Mouse (Mus musculus) bone marrow macrophage, adult 2 months (primary cell): ENCODE measurements around the gene Mycbpap. TPM values are rescaled to one million over a fixed set of nuclear protein-coding genes. Genes with fewer than 3 reads are reported as not detected.

Source experiments
- H3K27ac ChIP-seq: 2 replicates; pipeline ENCODE4 v1.5.1; 2012; ENCODE audit warnings: low read depth, low read length; ENCODE audit not compliant: insufficient read depth
- H3K4me1 ChIP-seq: 2 replicates; pipeline ENCODE4 v1.6.1; 2012; ENCODE audit warnings: low read length; ENCODE audit not compliant: control insufficient read depth, insufficient read depth
- H3K4me3 ChIP-seq: 2 replicates; pipeline ENCODE4 v1.5.1; 2012; ENCODE audit warnings: mild to moderate bottlenecking, low read length, moderate library complexity; ENCODE audit not compliant: insufficient read depth
- CTCF ChIP-seq: IDR thresholded peaks from 2 replicates; pipeline ENCODE4 v1.5.1; 2012; ENCODE audit warnings: low read depth, mild to moderate bottlenecking, low read length, moderate library complexity
- POLR2A ChIP-seq: IDR thresholded peaks from 2 replicates; pipeline ENCODE4 v1.6.1; 2012; ENCODE audit warnings: mild to moderate bottlenecking, low read depth, low read length, borderline replicate concordance
- polyA plus RNA-seq: library from polyadenylated mRNA; stranded (reverse); fragments of >200 nt; gene quantifications from 2 replicates; pipeline ENCODE4 v1.2.4, GENCODE M21; 2012; ENCODE audit not compliant: missing spikeins, insufficient read depth, insufficient read length

Mycbpap gene
- polyA plus RNA-seq, 1 experiment: 0.50 TPM

DNA sequence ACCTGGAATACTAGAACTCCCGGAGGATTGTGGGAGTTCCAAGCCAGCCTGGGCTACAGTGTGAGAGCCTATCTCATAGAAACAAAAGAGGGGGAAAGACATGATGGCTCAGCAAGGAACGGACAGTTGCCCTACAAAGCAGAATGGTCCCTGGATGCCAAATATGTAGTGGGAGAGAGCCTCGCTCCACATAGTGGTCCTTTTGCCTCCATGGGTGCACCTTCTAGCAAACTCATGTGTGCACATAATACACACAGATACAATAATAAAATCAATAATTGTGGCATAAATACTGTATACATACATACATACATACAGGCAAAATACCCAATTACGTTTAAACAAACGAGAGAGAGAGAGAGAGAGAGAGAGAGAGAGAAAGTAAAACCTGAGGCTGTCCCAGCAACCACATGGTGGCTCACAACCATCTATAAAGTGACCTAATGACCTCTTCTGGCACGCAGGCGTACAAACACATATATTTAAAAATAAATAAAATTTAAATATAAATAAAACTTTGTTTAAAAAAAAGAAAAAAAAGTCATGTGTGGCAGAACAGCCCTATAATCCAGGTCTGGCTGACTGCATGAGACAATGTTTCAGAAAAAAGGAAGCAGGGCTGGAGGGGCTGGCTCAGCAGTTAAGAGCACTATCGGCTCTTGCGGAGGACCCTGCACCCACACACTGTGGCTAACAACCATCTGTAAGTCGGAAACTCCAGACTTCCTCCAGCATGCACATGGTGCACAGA lies 28.3 kb upstream of the Mycbpap start:
- TF ChIP-seq POLR2A: no peak
- no peak for TF ChIP-seq CTCF
- peaks cover 15% of the 10 kb centered on the region for H3K4me1 ChIP-seq
- H3K27ac ChIP-seq: peak overlapping the region; percentile 59
- H3K4me3 ChIP-seq: no peak overlapping the region

DNA sequence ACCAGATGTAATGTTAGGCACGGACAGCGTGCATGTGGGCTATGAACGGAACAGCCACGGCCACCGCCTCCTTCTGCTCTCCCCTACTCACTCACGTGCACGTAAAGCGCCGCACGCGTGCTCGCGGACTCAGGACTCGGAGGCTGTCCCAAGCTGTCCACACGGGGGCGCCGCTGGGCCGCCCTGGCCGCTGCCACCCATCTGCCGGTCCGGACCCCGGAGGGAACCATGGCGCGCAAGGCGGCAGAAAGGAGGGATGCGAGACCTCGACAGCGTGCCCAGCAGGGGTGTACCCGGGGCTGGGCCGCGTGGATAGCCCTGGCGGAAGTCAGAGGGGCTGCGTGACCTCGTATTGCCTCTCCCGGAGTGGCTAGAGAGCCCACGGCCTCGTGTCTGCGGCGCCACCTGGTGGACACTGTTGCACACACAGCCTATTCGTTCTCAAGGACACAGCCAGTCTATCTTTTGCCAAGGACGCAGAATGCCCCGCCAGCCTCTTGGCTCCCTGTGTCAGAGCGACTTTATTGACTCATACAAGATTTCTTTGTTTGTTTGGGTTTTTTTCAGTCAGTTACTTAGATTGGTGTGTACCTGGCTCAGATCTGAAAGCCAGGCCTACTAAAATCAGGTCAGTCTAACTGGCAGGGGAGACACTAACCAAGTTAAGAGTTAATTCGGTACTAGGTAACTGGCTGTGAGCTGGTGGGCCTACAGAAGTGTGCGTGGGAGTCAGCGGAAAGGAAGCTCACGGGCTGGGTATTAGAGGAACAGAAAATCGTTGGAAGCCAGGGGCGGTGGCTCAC lies 27.5 kb upstream of the Mycbpap start, which contains the start of gene Rsad1:
TSS of gene Rsad1 (minus strand) at position 368 of the 803 bp plus-strand sequence.
- Histone ChIP-seq H3K27ac (peak within 1 kb of the TSS; percentile 72), H3K4me1 (peaks cover 15% of the 10 kb centered on the region), H3K4me3 (peak within 1 kb of the TSS; percentile 75)
- TF ChIP-seq POLR2A (no peak), CTCF (peak; percentile 87)

DNA sequence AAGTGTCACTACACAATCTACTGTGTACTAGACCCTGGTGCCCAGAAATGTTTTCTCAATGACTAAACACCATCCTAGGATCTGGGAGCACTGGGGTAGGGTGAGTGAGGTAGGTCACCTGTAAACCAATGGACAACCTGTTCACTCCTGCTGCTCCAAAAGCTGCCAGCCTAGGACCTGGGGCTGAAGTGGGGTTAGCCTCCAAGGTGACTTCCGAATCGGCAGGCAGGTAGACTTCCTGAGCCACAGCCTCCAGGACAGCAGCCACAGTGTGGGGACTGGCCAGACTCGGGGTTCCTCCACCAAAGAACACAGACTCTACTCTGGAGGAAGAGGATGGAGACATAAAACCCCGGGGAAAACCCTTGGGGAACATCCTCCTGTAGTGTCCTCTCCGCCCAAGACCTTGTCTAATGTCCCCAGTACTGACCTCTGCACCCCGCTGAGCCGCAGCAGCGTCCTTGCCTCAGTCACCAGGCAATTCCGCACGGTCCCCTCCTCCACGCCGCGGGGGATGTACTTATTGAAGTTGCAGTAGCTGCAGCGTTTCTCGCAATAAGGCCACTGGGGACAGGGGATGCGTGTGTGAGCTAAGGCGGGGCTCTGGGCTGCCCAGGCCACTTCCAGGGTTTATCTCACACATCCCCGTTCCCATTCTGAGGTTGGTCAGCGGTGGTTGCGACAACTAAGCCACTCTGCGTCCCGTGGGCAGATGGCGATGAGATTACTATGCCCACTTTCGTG lies 26.7 kb upstream of the Mycbpap start:
- peaks cover 19% of the 10 kb centered on the region for H3K4me1 ChIP-seq
- H3K4me3 ChIP-seq: peak overlapping the region; percentile 75
- H3K27ac ChIP-seq: peak overlapping the region; percentile 72
- TF ChIP-seq POLR2A (no peak), CTCF (no peak)

DNA sequence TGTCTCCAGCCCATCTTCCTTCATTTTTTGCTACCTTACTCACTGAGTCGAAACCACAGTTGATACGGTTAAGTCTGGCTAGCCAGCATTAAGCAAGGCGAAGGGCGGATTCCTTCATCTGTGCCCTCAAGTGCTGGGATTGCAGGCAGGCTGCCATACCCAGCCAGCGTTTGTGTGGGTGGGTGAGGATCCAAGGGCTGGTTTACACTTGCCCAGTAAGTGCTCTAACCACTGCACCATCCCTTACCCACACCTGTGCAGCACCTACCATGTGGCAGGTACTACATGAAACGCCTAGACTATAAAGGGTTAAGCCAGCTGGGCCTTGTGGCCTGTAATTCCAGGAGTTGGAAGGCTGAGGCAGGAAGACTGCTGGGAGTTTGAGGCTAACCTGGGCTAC lies 25.7 kb upstream of the Mycbpap start:
- H3K4me3 ChIP-seq: no peak overlapping the region
- no peak overlapping the region for H3K27ac ChIP-seq
- H3K4me1 ChIP-seq: peaks cover 19% of the 10 kb centered on the region
- TF ChIP-seq POLR2A (no peak), CTCF (no peak)

DNA sequence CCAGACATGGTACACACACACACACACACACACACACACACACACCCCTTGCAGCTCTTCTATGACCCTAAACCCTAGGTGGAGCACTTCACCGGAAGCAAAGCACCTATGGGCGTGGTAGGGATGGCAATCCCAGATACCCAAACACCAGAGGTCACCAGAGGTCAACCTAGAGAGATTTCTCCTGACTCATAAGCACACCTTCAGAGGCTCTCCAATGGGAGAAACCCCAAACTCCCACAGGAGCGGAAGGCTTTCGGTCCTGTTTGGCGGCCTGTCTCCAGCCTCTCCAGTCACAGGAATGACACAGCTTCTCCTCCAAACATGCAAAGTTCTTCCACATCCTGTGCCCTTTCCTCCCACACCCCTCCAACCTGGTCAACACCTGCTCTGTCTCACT lies 24.8 kb upstream of the Mycbpap start:
- no peak for TF ChIP-seq CTCF
- no peak for TF ChIP-seq POLR2A

DNA sequence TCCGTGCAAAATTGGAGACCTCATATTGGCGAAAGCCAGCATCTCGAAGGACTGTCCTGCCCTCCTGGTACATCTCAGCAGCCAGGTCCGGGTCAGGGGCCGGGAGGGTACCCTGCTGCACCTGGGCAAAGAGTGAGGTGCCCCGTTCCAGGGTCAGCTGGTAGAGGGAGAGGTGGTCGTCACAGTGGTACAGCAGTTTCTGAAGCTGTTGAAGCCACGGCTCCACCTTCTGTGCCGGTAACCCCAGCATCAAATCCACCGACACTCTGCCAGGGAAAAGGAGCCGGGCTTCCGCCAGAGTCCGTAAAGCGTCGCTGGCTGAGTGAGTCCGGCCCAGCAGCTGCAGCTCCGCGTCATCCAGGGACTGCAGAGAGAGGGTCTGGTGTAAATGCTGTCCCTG lies 22.9 kb upstream of the Mycbpap start:
- TF ChIP-seq CTCF (no peak), POLR2A (no peak)
- Histone ChIP-seq H3K4me3 (no peak overlapping the region), H3K27ac (no peak overlapping the region), H3K4me1 (peaks cover 9% of the 10 kb centered on the region)

More for the DNA sequence above, 24.8 kb upstream of the Mycbpap start:
- H3K27ac ChIP-seq: no peak overlapping the region
- H3K4me3 ChIP-seq: no peak overlapping the region
- peaks cover 19% of the 10 kb centered on the region for H3K4me1 ChIP-seq

DNA sequence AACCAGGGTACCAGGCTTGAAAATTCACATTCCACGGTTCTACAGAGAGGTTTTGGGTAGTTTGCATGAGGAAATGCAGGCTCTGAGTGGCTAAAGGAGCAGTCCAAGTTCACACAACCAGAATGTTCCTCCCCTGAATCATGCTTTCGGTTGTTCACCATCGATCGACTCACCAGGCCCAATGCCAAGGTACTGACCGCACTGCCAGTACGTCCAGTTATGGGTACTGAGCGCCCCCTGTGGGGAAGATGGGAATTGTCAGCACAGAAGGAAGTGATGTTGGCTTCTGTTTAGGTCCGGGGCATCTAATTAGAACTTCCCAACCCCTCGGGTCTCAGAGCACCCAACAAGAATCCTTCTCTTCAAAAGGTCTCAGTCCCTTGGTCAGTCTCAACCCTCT lies 22.4 kb upstream of the Mycbpap start:
- no peak for TF ChIP-seq POLR2A
- TF ChIP-seq CTCF: peak; percentile 76
- Histone ChIP-seq H3K27ac (peak overlapping the region; percentile 6; the same call in 1 of the 2 replicates), H3K4me1 (peaks cover 7% of the 10 kb centered on the region; the same call in 1 of the 2 replicates), H3K4me3 (no peak overlapping the region)

DNA sequence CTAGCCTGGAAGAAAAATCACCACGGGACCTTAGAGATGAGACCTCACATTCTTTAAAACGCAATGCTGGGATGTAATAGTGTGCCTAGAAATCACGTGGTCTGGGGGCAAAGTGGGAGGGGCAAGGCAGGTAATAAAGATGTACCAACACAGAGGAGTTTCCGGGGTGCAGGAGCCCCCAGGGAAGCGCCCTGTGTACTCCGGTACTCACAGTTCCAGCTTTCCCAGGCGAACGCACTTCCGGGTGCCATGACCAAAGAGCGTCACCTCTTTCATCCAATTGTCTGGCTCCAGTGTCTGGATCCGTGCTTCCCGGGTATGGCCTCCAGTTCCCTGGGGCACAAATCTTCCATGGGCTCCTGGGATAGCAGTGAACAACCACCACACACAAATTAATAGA lies 21.8 kb upstream of the Mycbpap start:
- Histone ChIP-seq H3K4me1 (peaks cover 7% of the 10 kb centered on the region; the same call in 1 of the 2 replicates), H3K27ac (no peak overlapping the region), H3K4me3 (no peak overlapping the region)
- no peak for TF ChIP-seq CTCF

DNA sequence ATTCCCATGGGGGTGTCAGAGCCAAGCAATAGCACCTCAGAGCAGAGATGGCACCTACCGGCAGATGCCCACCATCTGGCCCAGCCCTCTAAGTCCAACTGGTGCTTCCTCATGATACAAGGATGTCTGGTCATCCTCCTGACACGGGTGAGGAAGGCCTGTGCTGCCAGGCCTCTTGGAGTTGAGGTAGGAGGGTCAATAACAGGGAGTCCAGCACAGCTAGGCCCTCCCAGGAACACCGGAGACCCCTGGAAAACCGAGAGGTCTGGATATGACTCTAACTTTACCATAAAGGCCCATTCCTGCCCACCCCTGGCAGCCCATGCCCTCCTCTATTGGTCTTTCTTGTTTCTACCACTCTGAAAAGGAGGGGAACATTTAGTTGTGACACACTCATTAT lies 20.9 kb upstream of the Mycbpap start:
- Histone ChIP-seq H3K4me1 (peaks cover 5% of the 10 kb centered on the region; the same call in 1 of the 2 replicates), H3K27ac (no peak overlapping the region), H3K4me3 (no peak overlapping the region)
- no peak for TF ChIP-seq CTCF
- TF ChIP-seq POLR2A: no peak
